Mouse (Mus musculus): Measurements from ENCODE around the gene Alkbh5.
"Not testable (repeated sequence)": the region's sequence is repeated elsewhere in the genome, so short reads cannot be mapped to it uniquely, and the experiment has no call there.

Gene Alkbh5

DNA sequence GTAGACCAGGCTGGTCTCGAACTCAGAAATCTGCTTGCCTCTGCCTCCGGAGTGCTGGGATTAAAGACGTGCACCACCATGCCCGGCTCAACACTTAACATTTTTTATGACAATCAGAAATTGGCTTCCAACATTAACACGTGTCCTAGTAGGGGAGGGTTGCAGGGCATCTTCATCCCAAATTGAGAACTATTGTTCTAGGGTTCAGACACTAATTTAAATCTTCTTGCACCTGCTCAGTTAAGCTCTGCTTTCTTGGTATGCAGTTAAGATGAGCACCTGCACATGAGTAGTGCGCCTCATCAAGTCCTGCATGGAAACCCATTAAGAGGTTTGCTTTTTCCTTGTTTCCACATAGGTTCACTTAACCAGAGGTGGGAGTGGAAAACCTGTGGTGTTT is 5.7 kb downstream of the Alkbh5 start:
- in situ Hi-C loops (cut with MboI, MseI) = no loop called here

DNA sequence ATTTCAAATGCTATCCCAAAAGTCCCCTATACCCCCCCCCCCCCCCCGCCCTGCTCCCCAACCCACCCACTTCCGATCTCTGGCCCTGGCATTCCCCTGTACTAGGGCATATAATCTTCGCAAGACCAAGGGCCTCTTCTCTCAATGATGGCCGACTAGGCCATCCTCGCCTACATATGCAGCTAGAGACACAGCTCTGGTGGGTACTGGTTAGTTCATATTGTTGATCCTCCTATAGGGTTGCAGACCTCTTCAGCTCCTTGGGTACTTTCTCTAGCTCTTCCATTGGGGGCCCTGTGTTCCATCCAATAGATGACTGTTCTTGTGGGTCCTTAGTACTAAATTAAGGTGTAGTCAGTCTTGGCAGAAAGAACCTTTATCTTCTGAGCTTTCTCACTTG is 7.0 kb downstream of the Alkbh5 start:
- in situ Hi-C loops (cut with MboI, MseI) = not testable (repeated sequence)

DNA sequence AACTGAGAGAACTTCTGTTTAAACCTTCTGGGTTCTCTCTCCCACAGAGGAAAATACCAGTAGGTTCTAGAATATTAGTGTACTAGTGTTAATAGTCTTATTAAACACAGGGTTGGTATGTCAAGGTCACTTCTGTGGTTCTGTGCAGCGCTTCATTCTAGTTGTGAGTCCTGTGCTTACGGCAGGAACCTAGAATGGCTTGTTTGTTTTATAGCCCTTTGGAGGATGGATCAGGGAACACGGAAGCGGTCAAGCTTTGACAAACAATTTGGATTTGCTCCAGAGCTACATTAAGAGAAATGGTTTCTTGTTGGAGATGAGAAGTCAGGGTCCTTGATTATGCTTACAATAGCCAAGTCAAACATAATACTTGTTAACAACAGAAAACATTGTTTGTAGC is 9.3 kb downstream of the Alkbh5 start:
- in situ Hi-C loops (cut with MboI, MseI) = no loop called here

DNA sequence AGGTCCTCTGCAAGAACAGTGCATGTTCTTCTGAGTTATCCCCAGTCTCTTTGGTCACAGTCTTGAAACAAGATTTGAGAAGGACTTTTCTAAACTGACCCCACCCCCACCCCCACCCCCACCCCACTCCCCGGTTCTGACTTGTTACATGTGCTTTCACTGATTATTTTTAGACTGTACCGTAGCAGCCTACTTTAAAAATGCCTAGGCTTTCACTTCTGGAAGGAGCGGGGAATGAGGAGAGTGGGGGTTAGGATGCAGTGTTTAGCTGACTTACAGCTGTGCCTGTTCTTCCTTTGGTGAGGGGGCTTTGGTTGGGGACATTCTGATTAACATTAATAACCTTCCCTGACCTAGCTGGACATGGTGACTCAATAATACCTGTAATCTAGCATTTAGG is 11.9 kb downstream of the Alkbh5 start:
- in situ Hi-C loops (cut with MboI, MseI) = no loop called here

DNA sequence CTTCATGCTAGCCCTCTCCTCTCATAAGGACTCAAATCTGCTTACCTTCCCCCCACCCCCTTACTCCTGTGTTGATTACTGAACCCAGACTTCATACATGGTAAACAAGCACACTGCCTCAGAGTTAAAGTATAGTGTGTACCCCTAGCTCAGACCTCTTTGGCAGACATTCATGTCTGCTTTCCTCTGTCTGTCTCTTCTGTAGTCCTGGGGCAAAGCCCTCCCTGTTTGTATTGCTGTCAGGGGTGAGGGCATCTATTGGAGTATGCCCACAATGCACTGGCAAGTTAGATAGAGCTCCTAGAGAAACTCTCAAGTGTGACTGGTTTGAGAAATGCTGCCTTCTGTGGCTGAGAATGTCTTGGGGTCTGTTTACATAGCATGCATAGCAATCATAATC is 16.9 kb downstream of the Alkbh5 start:
- in situ Hi-C loops (cut with MboI, MseI) = no loop called here

DNA sequence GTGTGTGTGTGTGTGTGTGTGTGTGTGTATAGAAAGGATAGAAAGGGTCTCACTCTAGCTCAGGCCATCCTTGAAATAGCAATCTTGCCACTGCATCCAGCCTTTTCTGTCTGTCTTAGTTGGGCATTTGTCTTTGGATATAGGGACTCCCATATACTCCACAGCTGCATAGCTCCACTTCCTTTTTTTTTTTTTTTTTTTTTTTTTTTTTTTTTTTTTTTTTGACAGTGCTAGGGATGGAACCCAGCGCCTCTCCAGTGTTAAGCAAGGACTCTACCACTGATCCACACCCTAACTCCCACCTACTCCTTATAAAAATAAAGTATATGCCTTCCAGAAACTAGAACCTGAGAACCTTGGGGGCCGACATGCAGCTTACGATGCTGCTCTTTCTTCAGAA is 21.5 kb downstream of the Alkbh5 start:
- in situ Hi-C loops (cut with MboI, MseI) = no loop called here

DNA sequence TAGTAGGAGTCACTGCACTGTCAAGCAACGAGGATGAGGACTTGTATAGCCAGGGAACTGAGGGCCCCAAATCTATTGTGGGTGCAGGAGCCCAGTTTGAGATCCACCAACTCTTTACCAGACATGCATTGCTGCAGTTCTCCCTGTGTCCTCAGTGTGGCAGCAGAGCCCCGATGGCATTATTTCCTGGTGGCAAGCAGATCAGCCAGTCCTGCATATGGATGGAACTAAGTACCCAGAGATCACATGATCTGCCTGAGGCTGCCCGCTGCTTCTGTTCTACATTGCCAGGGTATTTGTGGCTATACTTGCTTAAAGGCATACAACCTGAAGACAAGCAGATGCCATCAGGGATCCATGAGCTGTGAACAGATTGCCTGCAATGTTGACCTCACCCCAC is 23.2 kb downstream of the Alkbh5 start:
- in situ Hi-C loops (cut with MboI, MseI) = no loop called here

DNA sequence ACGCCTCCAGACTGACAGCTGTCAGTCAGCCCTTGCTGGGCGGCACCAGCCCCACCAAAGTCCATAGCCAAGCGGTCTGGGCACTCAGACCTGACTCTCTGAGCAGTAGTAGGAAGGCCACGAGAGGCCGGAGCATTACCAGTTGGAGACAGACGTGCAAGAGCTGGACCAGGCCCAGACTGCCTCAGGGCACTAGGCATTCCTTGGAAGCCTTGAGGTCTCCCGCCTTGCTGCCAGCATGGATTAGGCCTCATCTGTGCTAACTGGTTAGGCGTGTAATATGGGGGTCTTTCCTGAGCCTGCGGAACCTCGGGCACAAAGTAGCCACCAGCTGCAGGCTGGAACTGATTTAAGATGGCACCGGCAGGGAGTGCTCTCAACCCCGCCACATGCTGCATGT is 37.8 kb downstream of the Alkbh5 start:
- in situ Hi-C loops (cut with MboI, MseI) = not testable (repeated sequence)

All from T-helper 2 cell (primary cell).